Mouse (Mus musculus) CH12.LX (cell line): ENCODE measurements around the gene Phgr1. TPM values are rescaled to one million over a fixed set of nuclear protein-coding genes. Genes with fewer than 3 reads are reported as not detected.

Experiments
- DNase-seq: peaks from one replicate; pipeline ENCODE4 v3.0.0-alpha.2; 2013; ENCODE audit errors: extremely low read depth
- H3K27ac ChIP-seq: 2 replicates; pipeline ENCODE4 v1.5.1; 2012; ENCODE audit warnings: low read depth, mild to moderate bottlenecking, control low read depth, moderate library complexity; ENCODE audit not compliant: insufficient read depth
- H3K27me3 ChIP-seq: replicated peaks from 2 replicates; pipeline ENCODE3; 2012; ENCODE audit warnings: inconsistent platforms
- H3K36me3 ChIP-seq, 2 experiments: replicated peaks in 1 of 2; 2 replicates each; pipeline versions ENCODE3 to v1.6.1; 2012; ENCODE audit warnings: inconsistent platforms in 1 of 2, low read length in 1 of 2, mild to moderate bottlenecking in 1 of 2, mixed read lengths in 1 of 2, moderate library complexity in 1 of 2; ENCODE audit not compliant: control insufficient read depth in 1 of 2, insufficient read depth in 1 of 2
- H3K4me1 ChIP-seq, 2 experiments: 2 replicates each; pipeline ENCODE4 v1.6.1; 2012; ENCODE audit warnings: inconsistent platforms in 1 of 2, moderate library complexity in 1 of 2; ENCODE audit not compliant: insufficient read depth in 2 of 2, control insufficient read depth in 1 of 2
- H3K4me2 ChIP-seq: 2 replicates; pipeline ENCODE4 v1.6.1; 2012; ENCODE audit warnings: low read depth, mild to moderate bottlenecking, control low read depth; ENCODE audit not compliant: poor library complexity, insufficient read depth, severe bottlenecking
- H3K4me3 ChIP-seq, 3 experiments: fragments of 150-350 bp in 1 of 3; sonication (generic) in 1 of 3; replicated peaks in 1 of 3; 2 replicates each; pipeline versions ENCODE3 to v1.5.1; 2011 to 2012; ENCODE audit warnings: low read depth in 2 of 3, low read length in 2 of 3, mild to moderate bottlenecking in 2 of 3, moderate library complexity in 2 of 3, control low read depth in 1 of 3, improper control_type of control experiment in 1 of 3, inconsistent platforms in 1 of 3, mixed read lengths in 1 of 3; ENCODE audit not compliant: poor library complexity in 1 of 3
- H3K79me2 ChIP-seq: replicated peaks from 2 replicates; pipeline ENCODE4 v1.6.1; 2012; ENCODE audit warnings: mild to moderate bottlenecking, moderate library complexity; ENCODE audit not compliant: control insufficient read depth, poor library complexity, insufficient read depth, severe bottlenecking; ENCODE audit errors: extremely low read depth
- H3K9ac ChIP-seq: 2 replicates; pipeline ENCODE4 v1.6.1; 2012; ENCODE audit warnings: low read depth, mild to moderate bottlenecking, control low read depth, moderate library complexity; ENCODE audit not compliant: insufficient read depth
- H3K9me3 ChIP-seq: replicated peaks from 2 replicates; pipeline ENCODE3; 2012; ENCODE audit warnings: low read length, inconsistent platforms, mixed read lengths
- BHLHE40 ChIP-seq: IDR thresholded peaks from 2 replicates; pipeline ENCODE4 v1.6.1; 2011; ENCODE audit warnings: mild to moderate bottlenecking, low read depth, low read length, improper control_type of control experiment
- CHD1 ChIP-seq: IDR thresholded peaks from 2 replicates; pipeline ENCODE4 v1.6.1; 2012; ENCODE audit warnings: low read depth, low read length, improper control_type of control experiment, inconsistent platforms
- CHD2 ChIP-seq: IDR thresholded peaks from 2 replicates; pipeline ENCODE4 v1.6.1; 2011; ENCODE audit warnings: low read length, improper control_type of control experiment
- ELF1 ChIP-seq: IDR thresholded peaks from 2 replicates; pipeline ENCODE4 v1.6.1; 2014; ENCODE audit warnings: low read depth, mild to moderate bottlenecking, inconsistent platforms, low read length, improper control_type of control experiment
- HCFC1 ChIP-seq: IDR thresholded peaks from 2 replicates; pipeline ENCODE4 v1.6.1; 2012; ENCODE audit warnings: low read depth, mild to moderate bottlenecking, inconsistent platforms, low read length, improper control_type of control experiment
- IRF4 ChIP-seq: IDR thresholded peaks from 2 replicates; pipeline ENCODE4 v1.6.1; 2014; ENCODE audit warnings: low read depth, mild to moderate bottlenecking, inconsistent platforms, low read length, improper control_type of control experiment
- MAX ChIP-seq: IDR thresholded peaks from 2 replicates; pipeline ENCODE4 v1.6.1; 2011; ENCODE audit warnings: low read length, improper control_type of control experiment
- MAZ ChIP-seq: IDR thresholded peaks from 2 replicates; pipeline ENCODE4 v1.6.1; 2012; ENCODE audit warnings: low read depth, mild to moderate bottlenecking, inconsistent platforms, low read length, improper control_type of control experiment, moderate library complexity
- MXI1 ChIP-seq: IDR thresholded peaks from 2 replicates; pipeline ENCODE4 v1.6.1; 2011; ENCODE audit warnings: mild to moderate bottlenecking, low read depth, low read length, improper control_type of control experiment
- PAX5 ChIP-seq: IDR thresholded peaks from 2 replicates; pipeline ENCODE4 v1.6.1; 2012; ENCODE audit warnings: low read length, inconsistent platforms, mixed read lengths
- POLR2A ChIP-seq: IDR thresholded peaks from 2 replicates; pipeline ENCODE4 v1.6.1; 2011; ENCODE audit warnings: low read depth, mild to moderate bottlenecking, improper control_type of control experiment, low read length
- POLR2AphosphoS2 ChIP-seq: IDR thresholded peaks from 2 replicates; pipeline ENCODE4 v1.6.1; 2011; ENCODE audit warnings: low read depth, low read length, improper control_type of control experiment
- RCOR1 ChIP-seq: conservative IDR thresholded peaks from 2 replicates; pipeline ENCODE4 v1.6.1; 2012; ENCODE audit warnings: low read depth, mild to moderate bottlenecking, inconsistent platforms, low read length, improper control_type of control experiment
- SIN3A ChIP-seq: IDR thresholded peaks from 2 replicates; pipeline ENCODE4 v1.6.1; 2012; ENCODE audit warnings: low read length, improper control_type of control experiment, inconsistent platforms
- SMC3 ChIP-seq: IDR thresholded peaks from 2 replicates; pipeline ENCODE4 v1.6.1; 2011; ENCODE audit warnings: low read depth, low read length, improper control_type of control experiment
- TBP ChIP-seq: conservative IDR thresholded peaks from 2 replicates; pipeline ENCODE4 v1.6.1; 2011; ENCODE audit warnings: low read depth, low read length, improper control_type of control experiment
- TCF12 ChIP-seq: IDR thresholded peaks from 2 replicates; pipeline ENCODE4 v1.6.1; 2014; ENCODE audit warnings: low read depth, mild to moderate bottlenecking, inconsistent platforms, low read length, improper control_type of control experiment
- UBTF ChIP-seq: IDR thresholded peaks from 2 replicates; pipeline ENCODE4 v1.6.1; 2012; ENCODE audit warnings: low read depth, mild to moderate bottlenecking, inconsistent platforms, low read length, improper control_type of control experiment, moderate library complexity
- ZC3H11A ChIP-seq: IDR thresholded peaks from 2 replicates; pipeline ENCODE4 v1.6.1; 2012; ENCODE audit warnings: low read depth, mild to moderate bottlenecking, inconsistent platforms, low read length, improper control_type of control experiment
- ZMIZ1 ChIP-seq: IDR thresholded peaks from 2 replicates; pipeline ENCODE4 v1.6.1; 2012; ENCODE audit warnings: low read depth, mild to moderate bottlenecking, inconsistent platforms, low read length, improper control_type of control experiment
- ZNF384 ChIP-seq: IDR thresholded peaks from 2 replicates; pipeline ENCODE4 v1.6.1; 2012; ENCODE audit warnings: low read depth, low read length, improper control_type of control experiment, inconsistent platforms
- dilution Hi-C: fragments of 300-500 bp; cut with MboI; formaldehyde crosslinking; loops from 2 replicates; pipeline ENCODE4 v1.14.3; 2020; ENCODE audit warnings: low sequenced_read_pairs; ENCODE audit not compliant: extremely low pct_unique_long_range_greater_than_20kb, extremely low pct_ligation_motif_present
- in situ Hi-C: fragments of 300-500 bp; cut with MboI; formaldehyde crosslinking; loops from 3 replicates; pipeline ENCODE4 v1.14.3; 2019; ENCODE audit warnings: low sequenced_read_pairs, low pct_ligation_motif_present, low pct_unique_long_range_greater_than_20kb, mixed read lengths
- polyA plus RNA-seq: library from polyadenylated mRNA; unstranded; fragments of >175 nt; gene quantifications from 2 replicates; pipeline ENCODE4 v1.2.1, GENCODE M21; 2012; ENCODE audit warnings: low read depth; ENCODE audit not compliant: insufficient read length
- total RNA-seq, 2 experiments: library from RNA; depleted of rRNA; stranded (reverse); fragments of 300-350 nt in 1 of 2; fragments of >200 nt in 1 of 2; gene quantifications; 2 replicates each; pipeline ENCODE4 v1.2.3; 2012 to 2014

The Phgr1 gene
- total and polyA plus RNA-seq, 3 experiments: not detected

- H3K9ac ChIP-seq: peak within 1 kb of the TSS; percentile 81
- peak within 1 kb of the TSS; percentile 96 for H3K4me2 ChIP-seq
- TF ChIP-seq RCOR1: no peak
- peak; percentile 99 for TF ChIP-seq SIN3A
- TF ChIP-seq MAZ: peak; percentile 62; the same call in 1 of the 2 replicates
- TF ChIP-seq ZNF384: no peak
- no peak for TF ChIP-seq SMC3
- TF ChIP-seq PAX5: no peak
- TF ChIP-seq MXI1: peak; percentile 74; the same call in 1 of the 2 replicates
- TF ChIP-seq CHD2: no peak
- TF ChIP-seq ZC3H11A: peak; percentile 88
- peak; percentile 69 for TF ChIP-seq HCFC1
- peak; percentile 37; the same call in 1 of the 2 replicates for TF ChIP-seq POLR2A
- TF ChIP-seq BHLHE40: 0 out of 2 replicates have a peak, but pooled peaks have one; percentile 6
- peak; percentile 57; the same call in 1 of the 2 replicates for TF ChIP-seq IRF4
- TF ChIP-seq UBTF: peak; percentile 92
- peak; percentile 98 for TF ChIP-seq ELF1
- peak; percentile 35; the same call in 1 of the 2 replicates for TF ChIP-seq TCF12
- TF ChIP-seq CHD1: no peak
- no peak for TF ChIP-seq ZMIZ1
- no peak for TF ChIP-seq POLR2AphosphoS2
- TF ChIP-seq TBP: no peak
- TF ChIP-seq MAX: peak; percentile 70
- peaks cover 2 to 45% of the 10 kb centered on the region in 2 experiments; a peak in 3 of 4 replicates for H3K4me1 ChIP-seq
- H3K36me3 ChIP-seq: peaks cover 0 to 10% of the 10 kb centered on the region in 2 experiments
- no peak within 1 kb of the TSS for H3K27ac ChIP-seq
- peak; percentile 79 for DNase-seq
- H3K9me3 ChIP-seq: no peaks in the 10 kb centered on the region
- H3K27me3 ChIP-seq: peaks cover 17% of the 10 kb centered on the region
- H3K4me3 ChIP-seq: peak within 1 kb of the TSS; percentile 58 to 93 (median 74)
- dilution Hi-C loops (no loop called here), in situ Hi-C loops (loop anchor here (25.0 kb wide), 1 partner anchor 258 kb away; the partner anchor contains the start of gene Srp14)
- H3K79me2 ChIP-seq: no peaks in the 10 kb centered on the region
These were observed 27.2 kb upstream of the Phgr1 start, which contains the start of gene Inafm2 for GRCm38 (mm10) chr2:118745232-118745884. Inafm2 (plus strand) TSS chr2:118745758.
